Mouse (Mus musculus): Measurements from ENCODE around the gene 6030452D12Rik.

Gene 6030452D12Rik

DNA sequence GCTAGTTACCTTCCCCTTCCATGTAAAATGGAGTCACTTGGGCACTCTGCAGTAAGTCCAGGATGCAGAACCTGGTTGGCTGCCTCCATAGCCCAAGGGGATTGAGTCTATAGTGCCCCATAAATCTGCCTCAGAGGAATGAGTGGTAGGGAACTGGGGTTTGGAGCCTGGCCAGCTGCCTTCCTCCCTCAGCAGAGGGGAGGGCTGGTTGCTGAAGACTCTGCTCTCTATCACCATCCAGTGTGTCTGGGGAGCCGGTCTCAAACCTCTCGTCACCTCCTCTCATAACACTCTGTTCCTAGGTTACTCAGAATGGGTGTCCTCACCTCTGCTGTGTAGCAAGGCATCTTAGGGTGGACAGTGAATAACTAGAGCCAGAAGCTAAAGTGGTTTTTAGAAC lies 16.3 kb downstream of the 6030452D12Rik start:
- DNase-seq (ENCODE audit: low read depth, low spot score), result no peak

GRCm38 (mm10) chr8:106518763-106519162 lies 18.4 kb downstream of the 6030452D12Rik start:
- DNase-seq (ENCODE audit: low read depth, low spot score), result no peak

- DNase-seq (ENCODE audit: low read depth, low spot score), result no peak
Observed at GRCm38 (mm10) chr8:106520578-106520977, 20.3 kb downstream of the 6030452D12Rik start.

DNA sequence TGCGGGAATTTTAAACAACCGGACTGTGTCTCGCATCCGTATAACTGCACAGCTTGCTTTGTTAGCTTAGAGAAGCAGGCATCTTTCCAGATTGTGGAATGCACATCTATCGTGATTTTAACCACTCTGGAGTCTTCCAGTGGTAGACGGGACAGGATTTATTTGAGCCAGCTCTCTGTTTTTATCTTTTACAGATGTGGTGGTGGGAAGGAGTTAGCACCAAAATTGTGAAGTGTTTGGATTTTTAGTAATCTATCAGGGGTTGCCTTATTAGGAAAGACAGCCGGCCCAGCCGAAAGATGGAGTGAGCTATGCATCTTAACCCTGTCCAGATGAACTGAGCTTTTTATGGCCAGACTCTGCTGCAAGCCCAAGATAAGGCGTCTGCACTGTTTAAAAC lies 21.5 kb downstream of the 6030452D12Rik start:
- DNase-seq (ENCODE audit: low read depth, low spot score), result no peak

DNA sequence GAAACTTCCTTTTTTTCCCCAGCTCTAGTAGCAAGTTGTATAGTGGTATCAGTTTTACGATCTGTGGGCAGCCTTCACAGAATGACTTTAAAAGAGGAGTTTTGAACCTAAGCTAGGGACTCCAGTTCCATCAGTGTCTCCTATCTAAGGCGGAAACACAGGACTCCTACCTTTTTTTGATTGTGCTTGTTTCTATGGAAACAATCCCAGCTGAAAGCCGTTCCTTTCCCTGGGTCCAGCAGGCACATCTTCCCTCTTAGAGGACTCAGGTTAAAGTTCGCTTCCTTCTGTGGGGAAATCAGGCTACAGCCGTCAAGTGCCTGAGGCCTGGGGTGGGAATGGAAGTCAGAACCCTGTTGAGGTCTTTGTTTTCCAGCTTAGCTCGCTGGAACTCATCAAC lies 26.4 kb downstream of the 6030452D12Rik start:
- DNase-seq (ENCODE audit: low read depth, low spot score), result no peak

- no peak for DNase-seq (ENCODE audit: low read depth, low spot score)
Observed at GRCm38 (mm10) chr8:106527241-106528036, 27.1 kb downstream of the 6030452D12Rik start.

- DNase-seq (ENCODE audit: low read depth, low spot score), result no peak
Observed at GRCm38 (mm10) chr8:106528596-106529249, 28.4 kb downstream of the 6030452D12Rik start.

DNA sequence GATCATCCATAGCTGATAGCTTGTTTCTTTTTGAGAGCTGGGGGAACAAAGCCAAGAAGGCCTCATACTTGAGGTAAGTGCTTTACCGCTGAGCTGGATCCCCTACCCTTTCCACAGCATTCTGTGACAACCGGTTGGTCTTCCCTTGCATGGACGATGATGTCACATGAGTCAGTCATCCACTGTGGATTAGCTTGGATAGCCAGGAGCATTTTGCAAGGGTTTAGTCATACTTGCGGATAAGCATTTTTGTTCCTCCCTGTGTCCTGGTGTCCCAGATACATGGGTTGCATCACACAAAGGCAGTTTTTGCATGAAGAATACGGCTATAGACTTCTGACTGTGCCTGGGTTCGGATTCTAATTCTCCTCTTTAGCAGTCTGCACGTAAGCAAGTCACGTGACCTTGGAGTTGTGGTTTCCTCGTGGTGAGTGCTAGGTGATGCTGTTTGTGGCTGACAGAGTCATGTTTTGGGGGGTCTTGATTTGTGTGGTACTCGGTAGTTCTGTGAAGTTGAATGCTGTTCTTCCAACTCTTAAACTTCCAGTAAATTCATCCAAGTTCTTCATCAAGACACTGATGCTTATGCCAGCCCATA lies 29.7 kb downstream of the 6030452D12Rik start:
- no peak for DNase-seq (ENCODE audit: low read depth, low spot score)

- DNase-seq (ENCODE audit: low read depth, low spot score), result no peak
Observed at GRCm38 (mm10) chr8:106530566-106530965, 30.2 kb downstream of the 6030452D12Rik start.

GRCm38 (mm10) chr8:106533709-106534108 lies 33.4 kb downstream of the 6030452D12Rik start:
- no peak for DNase-seq (ENCODE audit: low read depth, low spot score)

DNA sequence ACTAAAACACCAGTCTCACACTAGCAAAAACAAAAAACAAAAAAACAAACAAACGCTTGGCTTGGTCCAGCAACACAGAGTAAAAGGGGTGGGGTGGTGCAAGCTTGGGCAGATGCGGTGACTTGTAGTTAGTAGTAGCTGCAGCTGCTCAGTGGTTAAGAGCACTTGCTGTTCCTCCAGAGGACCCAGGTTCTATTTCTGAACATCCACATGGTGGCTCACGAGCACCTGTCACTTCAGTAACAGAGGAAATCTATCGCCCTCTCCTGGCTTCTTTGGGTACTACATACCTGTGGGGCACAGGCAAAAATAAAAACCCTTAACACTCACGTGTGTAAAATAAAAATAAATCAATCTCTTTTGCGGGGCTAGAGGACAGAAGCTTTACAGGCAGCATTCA lies 34.1 kb downstream of the 6030452D12Rik start:
- DNase-seq (ENCODE audit: low read depth, low spot score), result peak; percentile 50

GRCm38 (mm10) chr8:106535448-106535847 lies 35.1 kb downstream of the 6030452D12Rik start:
- no peak for DNase-seq (ENCODE audit: low read depth, low spot score)

DNA sequence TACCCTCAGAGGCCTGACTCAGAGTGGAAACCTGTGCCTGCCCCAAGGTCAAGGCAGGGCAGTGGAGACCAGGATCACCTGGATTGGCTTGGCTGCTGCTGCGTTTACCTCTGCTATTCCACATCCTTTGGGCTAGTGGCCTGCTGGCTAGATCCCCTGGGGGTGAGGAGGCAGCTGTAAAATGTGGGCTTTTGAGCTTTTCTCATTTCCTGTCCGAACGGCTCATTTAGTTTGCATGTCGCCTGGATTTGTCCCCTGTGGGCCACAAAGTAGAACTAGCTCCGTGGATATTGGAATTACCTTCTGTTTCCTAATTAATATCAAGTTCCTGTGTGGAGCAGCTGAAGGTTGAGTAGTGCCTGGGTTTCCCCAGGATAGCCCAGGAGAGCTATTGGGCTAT lies 38.9 kb downstream of the 6030452D12Rik start:
- no peak for DNase-seq (ENCODE audit: low read depth, low spot score)

GRCm38 (mm10) chr8:106541002-106541401 lies 40.7 kb downstream of the 6030452D12Rik start:
- DNase-seq (ENCODE audit: low read depth, low spot score), result no peak

GRCm38 (mm10) chr8:106543043-106543442 lies 42.7 kb downstream of the 6030452D12Rik start:
- no peak for DNase-seq (ENCODE audit: low read depth, low spot score)

GRCm38 (mm10) chr8:106545149-106545548 lies 44.8 kb downstream of the 6030452D12Rik start:
- no peak for DNase-seq (ENCODE audit: low read depth, low spot score)

DNA sequence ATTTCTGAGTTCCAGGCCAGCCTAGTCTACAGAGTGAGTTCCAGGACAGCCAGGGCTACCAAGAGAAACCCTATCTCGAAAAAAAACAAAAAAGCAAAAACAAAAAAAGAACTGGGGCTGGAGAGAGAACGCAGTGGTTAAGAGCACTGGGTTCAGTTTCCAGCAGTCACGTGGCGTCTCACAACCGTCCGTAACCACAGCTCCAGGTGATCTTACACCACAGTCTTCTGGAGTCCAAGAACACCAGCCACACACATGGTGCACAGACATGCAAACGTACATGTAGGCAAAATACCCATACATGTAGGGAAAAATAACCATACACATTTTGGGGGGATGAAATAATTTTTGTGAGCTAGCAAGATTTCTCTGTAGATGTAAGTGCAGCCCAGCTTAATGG lies 46.4 kb downstream of the 6030452D12Rik start:
- no peak for DNase-seq (ENCODE audit: low read depth, low spot score)

DNA sequence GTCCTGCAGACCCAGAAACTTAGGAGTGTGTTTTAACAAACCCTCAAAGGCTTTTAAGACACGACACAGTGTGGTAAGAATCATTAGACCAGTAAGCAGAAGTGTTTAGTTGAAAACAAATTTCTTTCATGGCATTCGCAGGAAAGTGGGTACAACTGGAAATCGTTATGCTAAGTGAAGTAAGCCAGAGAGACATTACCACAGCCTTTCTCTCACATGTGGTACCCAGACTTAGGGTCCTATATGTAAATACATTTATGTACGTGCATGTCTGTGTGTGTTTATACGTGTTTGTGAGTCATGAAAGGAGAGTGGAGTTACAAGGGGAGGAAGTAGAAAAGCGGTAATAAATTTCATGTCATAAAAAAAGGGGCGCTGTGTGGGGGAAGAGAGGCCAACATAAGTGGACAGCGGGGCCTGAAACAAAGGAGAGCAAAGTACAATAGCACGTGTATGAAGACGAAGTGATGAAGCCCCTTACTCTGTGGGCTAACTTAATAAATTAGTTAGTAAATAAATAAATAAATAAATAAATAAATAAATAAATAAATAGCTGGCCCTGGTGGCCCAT lies 48.1 kb downstream of the 6030452D12Rik start:
- DNase-seq (ENCODE audit: low read depth, low spot score), result no peak

GRCm38 (mm10) chr8:106550906-106551305 lies 50.6 kb downstream of the 6030452D12Rik start:
- no peak for DNase-seq (ENCODE audit: low read depth, low spot score)

DNA sequence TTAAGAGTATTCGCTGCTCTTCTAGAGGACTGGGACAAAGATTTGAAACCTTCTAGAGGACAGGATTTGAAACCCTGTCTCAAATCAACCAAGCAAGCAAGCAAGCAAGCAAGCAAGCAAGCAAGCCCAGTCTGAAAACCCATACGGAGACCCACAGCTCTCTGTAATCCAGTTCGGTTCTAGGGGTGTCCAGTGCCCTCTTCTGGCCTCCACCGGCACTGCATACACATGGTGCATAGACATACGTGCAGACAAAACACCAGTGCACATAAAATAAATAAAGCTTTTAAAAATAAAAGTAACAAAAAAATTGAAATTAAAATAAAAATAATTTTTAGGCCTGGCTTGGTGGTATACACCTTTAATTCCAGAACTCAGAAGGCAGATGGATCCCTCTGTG lies 53.7 kb downstream of the 6030452D12Rik start:
- DNase-seq (ENCODE audit: low read depth, low spot score), result no peak

DNA sequence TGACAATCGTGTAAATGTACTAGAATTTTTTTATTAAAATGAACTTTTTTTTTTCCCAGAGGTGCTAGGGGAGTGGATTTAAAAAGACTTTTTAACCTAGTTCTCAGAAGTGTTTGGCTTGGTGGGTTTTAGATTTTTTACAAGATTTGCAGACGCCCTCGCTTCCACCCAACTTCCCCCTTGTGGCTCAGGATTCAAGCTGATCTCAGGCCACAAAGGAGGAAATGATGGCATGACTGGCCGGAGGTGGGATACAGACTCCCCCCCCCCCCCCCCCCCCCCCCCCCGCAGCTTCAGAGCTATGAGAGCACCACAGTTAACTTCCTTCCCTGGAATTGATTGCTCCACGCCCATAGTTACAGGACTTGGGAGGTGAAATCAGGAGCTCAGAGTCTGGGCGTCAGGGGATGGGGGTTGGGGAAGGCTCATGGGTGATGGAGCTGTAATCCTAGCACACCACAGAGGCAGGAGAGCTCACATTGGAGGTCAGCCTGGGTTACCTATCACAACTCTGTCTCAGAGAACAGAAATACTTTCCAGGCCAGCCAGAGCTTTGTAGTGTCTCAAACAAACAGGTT lies 55.8 kb downstream of the 6030452D12Rik start:
- DNase-seq (ENCODE audit: low read depth, low spot score), result no peak

Data from retina, adult 2 months (tissue).